9 mouse cellular contexts compared by ENCODE assay signal in genomic region chr9:61510217-61510893, GRCm38 (mm10).
DNase-seq lines count a peak whose midpoint lies in the region; ATAC-seq and TF ChIP-seq lines count a peak whose summit lies in the region.
"Had no signal": no experiment of that assay in that cellular context is flagged by ENCODE, and none has a peak within 500 bp of the region (broad histone marks: within the 10 kb centered on the region; RNA-seq: fewer than 3 reads in every experiment).

No protein-coding gene starts in this region.

- H3K9me3 ChIP-seq in embryonic facial prominence, embryonic 15.5 days (replicated peaks) = no peaks in the 10 kb centered on the region
- no peaks in the 10 kb centered on the region for H3K9me3 ChIP-seq in midbrain, embryonic 16.5 days (replicated peaks; ENCODE audit: control insufficient read depth, low read length, poor library complexity, severe bottlenecking)
- no peaks in the 10 kb centered on the region for H3K9me3 ChIP-seq in intestine, embryonic 15.5 days

- no peak overlapping the region for H3K4me3 ChIP-seq in kidney, adult 2 months (ENCODE audit: insufficient read depth, low read depth, low read length)
- H3K4me3 ChIP-seq in embryonic facial prominence, embryonic 15.5 days (replicated peaks) = no peak overlapping the region
- H3K4me3 ChIP-seq in midbrain, embryonic 16.5 days (ENCODE audit: low read depth, low read length) = no peak overlapping the region
- no peak overlapping the region for H3K4me3 ChIP-seq in intestine, embryonic 15.5 days (replicated peaks)

- no peak for TF ChIP-seq POLR2A in kidney, adult 2 months (IDR thresholded peaks at IDR 0.05; ENCODE audit: low read depth, low read length)

- no peak for TF ChIP-seq CTCF in kidney, adult 2 months (conservative IDR thresholded peaks at IDR 0.05; ENCODE audit: insufficient read depth, insufficient read length, low read depth, low read length)

- H3K4me2 ChIP-seq in embryonic facial prominence, embryonic 15.5 days (replicated peaks) = peak overlapping the region; percentile 33; the same call in 1 of the 2 replicates
- H3K4me2 ChIP-seq in midbrain, embryonic 16.5 days (ENCODE audit: low read length) = no peak overlapping the region
- H3K4me2 ChIP-seq in intestine, embryonic 15.5 days (replicated peaks) = no peak overlapping the region
- H3K4me2 ChIP-seq: liver, embryonic 11.5 days had no signal

- DNase-seq in kidney, postnatal 4 days = peak; percentile 11 to 22
- DNase-seq in kidney, adult 2 months = no peak
- peak; percentile 35 to 68 for DNase-seq in layer of hippocampus, adult 18-20 months (ENCODE audit: low spot score in 2 of 2)
- no peak for DNase-seq in B cell, adult 2 months
- DNase-seq in urinary bladder, postnatal 14 days (ENCODE audit: low spot score) = no peak

- no peaks in the 10 kb centered on the region for H3K4me1 ChIP-seq in kidney, adult 2 months (ENCODE audit: control insufficient read depth, insufficient read depth, low read length)
- peaks cover 14% of the 10 kb centered on the region for H3K4me1 ChIP-seq in embryonic facial prominence, embryonic 15.5 days
- peaks cover 12% of the 10 kb centered on the region for H3K4me1 ChIP-seq in midbrain, embryonic 16.5 days (ENCODE audit: control insufficient read depth, insufficient read depth, low read length)
- H3K4me1 ChIP-seq in intestine, embryonic 15.5 days (replicated peaks) = peaks cover 6% of the 10 kb centered on the region; the same call in 1 of the 2 replicates

- no peak overlapping the region for H3K9ac ChIP-seq in embryonic facial prominence, embryonic 15.5 days
- no peak overlapping the region for H3K9ac ChIP-seq in midbrain, embryonic 16.5 days (ENCODE audit: low read depth, low read length)
- H3K9ac ChIP-seq in intestine, embryonic 15.5 days = no peak overlapping the region

- H3K27me3 ChIP-seq in kidney, adult 2 months (replicated peaks; ENCODE audit: control insufficient read depth, insufficient read depth, low read length) = 0 out of 2 replicates have a peak, but pooled peaks cover 2% of the 10 kb centered on the region
- H3K27me3 ChIP-seq in embryonic facial prominence, embryonic 15.5 days = peaks cover 22% of the 10 kb centered on the region
- H3K27me3 ChIP-seq in midbrain, embryonic 16.5 days (ENCODE audit: control insufficient read depth, insufficient read depth, low read depth, low read length) = no peaks in the 10 kb centered on the region
- H3K27me3 ChIP-seq in intestine, embryonic 15.5 days (replicated peaks) = peaks cover 14% of the 10 kb centered on the region

- WGBS in kidney, adult 2 months = 29% methylated on average over 14 of the region's 14 CpGs
- 14% methylated on average over 14 of the region's 14 CpGs for WGBS in embryonic facial prominence, embryonic 15.5 days
- WGBS in midbrain, embryonic 16.5 days = 7% methylated on average over 14 of the region's 14 CpGs
- 41% methylated on average over 14 of the region's 14 CpGs for WGBS in intestine, embryonic 15.5 days

- H3K36me3 ChIP-seq in kidney, adult 2 months (ENCODE audit: control insufficient read depth, insufficient read depth, low read length) = no peaks in the 10 kb centered on the region
- no peaks in the 10 kb centered on the region for H3K36me3 ChIP-seq in embryonic facial prominence, embryonic 15.5 days
- H3K36me3 ChIP-seq in midbrain, embryonic 16.5 days (ENCODE audit: control insufficient read depth, insufficient read depth, low read length) = no peaks in the 10 kb centered on the region
- no peaks in the 10 kb centered on the region for H3K36me3 ChIP-seq in intestine, embryonic 15.5 days

- ATAC-seq in embryonic facial prominence, embryonic 15.5 days (ENCODE audit: insufficient number of reproducible peaks, low FRiP score, low TSS enrichment, low read depth) = no peak
- peak; percentile 64 for ATAC-seq in midbrain, embryonic 16.5 days
- no peak for ATAC-seq in intestine, embryonic 15.5 days

- H3K27ac ChIP-seq in kidney, adult 2 months (ENCODE audit: insufficient read depth, low read depth, low read length) = no peak overlapping the region
- 0 out of 2 replicates have a peak overlapping the region, but pooled peaks have one; percentile 12 for H3K27ac ChIP-seq in embryonic facial prominence, embryonic 15.5 days (replicated peaks)
- no peak overlapping the region for H3K27ac ChIP-seq in midbrain, embryonic 16.5 days (ENCODE audit: low read length)
- H3K27ac ChIP-seq in intestine, embryonic 15.5 days = no peak overlapping the region

Comparison
In these comparisons a context has a peak if more than half of its experiments do, and no peak if none do; other contexts are left out.
1. DNase-seq: peak in kidney, postnatal 4 days (2 of 2) and layer of hippocampus, adult 18-20 months (2 of 2); none in kidney, adult 2 months (single experiment), B cell, adult 2 months (0 of 2) and urinary bladder, postnatal 14 days (single experiment).